Mouse (Mus musculus): ENCODE results near the gene Irx5. TPM values are rescaled to one million over a fixed set of nuclear protein-coding genes. Genes with fewer than 3 reads are reported as not detected.

The Irx5 gene
- under 1 TPM; 0.18 to 0.32 TPM for total RNA-seq (2021)
- long read RNA-seq, result 0 reads

- peak; percentile 24 to 26 for DNase-seq (ENCODE audit: low spot score in 2 of 2)
These were observed at the start of gene Irx5 for GRCm38 (mm10) chr8:92357398-92357981. Gene Irx5, plus strand, starts transcription at chr8:92357625.

- no peak for DNase-seq (ENCODE audit: low spot score in 2 of 2)
These were observed 45.2 kb upstream of the Irx5 start for GRCm38 (mm10) chr8:92312178-92312577.

DNA sequence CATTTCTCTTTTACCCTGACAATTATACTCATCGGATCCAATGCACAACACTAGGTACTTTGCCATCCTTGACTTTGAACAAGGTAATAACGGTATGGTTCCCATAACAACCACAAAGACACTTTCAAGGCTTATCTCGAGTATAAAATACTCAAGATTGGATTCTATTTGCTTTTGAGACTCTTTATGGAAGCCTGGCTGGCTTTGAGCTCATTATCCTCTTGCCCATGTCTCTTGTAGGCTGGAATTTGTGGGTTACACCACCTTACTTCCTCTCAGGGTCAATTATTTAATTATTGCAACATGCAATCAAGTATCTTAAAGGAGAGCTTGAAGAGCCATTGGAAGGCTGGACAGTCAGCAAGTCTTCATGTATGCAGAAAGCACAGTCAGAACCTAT lies 43.7 kb upstream of the Irx5 start:
- DNase-seq (ENCODE audit: low spot score in 2 of 2), result no peak

- DNase-seq (ENCODE audit: low spot score in 2 of 2), result no peak
These were observed 33.7 kb upstream of the Irx5 start for GRCm38 (mm10) chr8:92323751-92324150.

- no peak for DNase-seq (ENCODE audit: low spot score in 2 of 2)
These were observed 30.2 kb upstream of the Irx5 start for GRCm38 (mm10) chr8:92327176-92327575.

GRCm38 (mm10) chr8:92329273-92329672 lies 28.2 kb upstream of the Irx5 start:
- no peak for DNase-seq (ENCODE audit: low spot score in 2 of 2)

DNA sequence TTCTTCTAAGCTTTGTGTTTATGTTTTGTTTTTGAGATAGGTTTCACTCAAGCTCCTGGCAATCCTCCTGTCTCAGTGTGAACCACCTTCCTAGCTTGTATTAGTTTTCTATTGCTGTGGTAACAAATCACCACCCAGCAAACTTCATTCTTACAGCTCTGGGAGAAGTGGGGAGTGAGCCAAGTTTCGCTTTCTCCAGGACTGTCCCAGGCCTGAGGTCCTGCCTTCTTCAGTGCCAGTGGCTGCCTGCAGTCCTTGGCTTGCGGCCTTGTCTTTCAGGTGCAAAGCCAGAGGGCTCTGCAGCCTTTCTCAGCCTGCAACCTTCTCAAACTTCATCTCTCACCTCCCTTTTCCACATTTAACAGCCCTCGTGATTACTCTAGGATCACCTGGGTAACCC lies 25.6 kb upstream of the Irx5 start:
- no peak for DNase-seq (ENCODE audit: low spot score in 2 of 2)

DNA sequence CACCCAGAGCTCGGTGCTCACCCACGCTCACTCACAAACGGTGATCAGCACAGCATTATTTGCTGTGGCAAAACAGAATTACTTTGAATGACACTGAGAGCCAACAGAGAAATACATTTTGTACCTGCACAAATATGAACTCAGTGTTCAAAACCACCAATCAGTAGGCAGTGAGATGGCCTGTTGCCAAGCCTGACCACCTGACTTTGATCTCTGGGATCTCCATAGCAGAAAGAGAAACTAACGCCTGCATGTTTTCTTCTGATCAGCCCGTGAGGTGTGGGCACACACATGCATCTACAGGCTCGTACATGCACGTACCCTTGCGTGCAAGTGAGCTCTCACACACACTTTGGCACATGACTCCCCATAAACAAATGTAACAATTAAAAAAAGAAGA lies 24.0 kb upstream of the Irx5 start:
- DNase-seq (ENCODE audit: low spot score in 2 of 2), result no peak

- DNase-seq (ENCODE audit: low spot score in 2 of 2), result no peak
These were observed 22.3 kb upstream of the Irx5 start for GRCm38 (mm10) chr8:92335079-92335478.

GRCm38 (mm10) chr8:92336041-92336440 lies 21.4 kb upstream of the Irx5 start:
- no peak for DNase-seq (ENCODE audit: low spot score in 2 of 2)

- no peak for DNase-seq (ENCODE audit: low spot score in 2 of 2)
These were observed 13.9 kb upstream of the Irx5 start for GRCm38 (mm10) chr8:92343544-92343943.

- no peak for DNase-seq (ENCODE audit: low spot score in 2 of 2)
These were observed 7.4 kb upstream of the Irx5 start for GRCm38 (mm10) chr8:92349898-92350486.

DNA sequence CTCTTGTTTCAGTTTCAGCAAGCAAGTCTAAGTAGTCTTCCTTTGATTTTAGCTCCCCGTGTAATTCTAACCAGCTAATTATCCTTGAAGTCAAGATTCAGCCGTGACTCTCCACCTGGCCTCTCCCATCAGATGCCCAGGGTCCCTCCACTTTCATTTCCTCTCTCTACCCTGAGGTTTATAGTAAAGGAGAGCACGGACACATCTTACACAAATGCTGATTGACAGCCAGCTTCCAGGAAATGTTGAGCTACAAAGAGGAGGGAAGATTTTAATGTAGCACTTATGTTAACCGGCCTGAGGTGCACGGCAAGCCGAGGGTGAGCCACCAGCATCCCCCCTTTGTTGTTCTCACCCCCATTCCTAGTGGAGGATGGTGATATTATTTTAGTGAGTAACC lies 4.0 kb upstream of the Irx5 start:
- no peak for DNase-seq (ENCODE audit: low spot score in 2 of 2)

GRCm38 (mm10) chr8:92354536-92355482 lies 2.6 kb upstream of the Irx5 start:
- no peak for DNase-seq (ENCODE audit: low spot score in 2 of 2)

GRCm38 (mm10) chr8:92355701-92356612 lies 1.5 kb upstream of the Irx5 start:
- DNase-seq (ENCODE audit: low spot score in 2 of 2), result peak; percentile 96 to 97

DNA sequence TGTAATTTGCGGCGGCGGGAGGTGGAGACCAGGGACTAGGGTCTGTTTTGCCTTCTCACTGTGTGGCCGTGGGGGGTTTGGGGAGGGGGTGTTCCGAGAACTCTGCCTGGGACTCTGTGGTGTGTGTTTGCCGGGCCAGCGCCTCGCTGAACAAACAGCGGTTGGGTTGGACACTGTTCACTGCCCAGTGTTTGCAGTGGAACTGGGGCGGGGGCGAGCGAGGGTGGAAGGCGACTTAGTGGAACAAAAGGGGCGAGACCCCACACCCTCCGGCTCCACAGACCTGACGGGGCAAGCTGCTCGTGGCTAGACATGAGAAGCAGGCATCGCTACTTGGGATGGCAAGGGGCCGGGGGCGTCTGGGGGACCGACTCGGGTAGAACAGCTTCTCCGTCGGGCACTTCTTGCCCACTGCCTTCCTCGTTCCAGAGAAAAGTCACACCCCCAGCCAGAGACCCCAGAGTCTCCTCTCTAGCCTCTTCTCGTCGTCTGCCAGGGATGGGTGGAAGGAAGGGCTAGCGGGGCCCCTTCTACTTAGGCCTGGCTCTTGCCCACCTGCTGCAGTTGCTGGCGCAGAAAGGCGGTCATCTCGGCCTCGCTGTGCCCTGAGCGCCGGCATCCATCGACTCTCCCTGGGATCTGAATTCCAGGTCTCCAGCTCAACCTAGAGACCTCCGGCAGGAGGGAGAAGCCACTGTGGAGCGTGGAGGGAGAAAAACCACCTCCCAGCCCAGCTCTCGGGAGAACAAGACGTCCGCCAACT lies 631 bp upstream of the Irx5 start:
- peak in 1 of 2 experiments; percentile 17 for DNase-seq (ENCODE audit: low spot score in 2 of 2)

DNA sequence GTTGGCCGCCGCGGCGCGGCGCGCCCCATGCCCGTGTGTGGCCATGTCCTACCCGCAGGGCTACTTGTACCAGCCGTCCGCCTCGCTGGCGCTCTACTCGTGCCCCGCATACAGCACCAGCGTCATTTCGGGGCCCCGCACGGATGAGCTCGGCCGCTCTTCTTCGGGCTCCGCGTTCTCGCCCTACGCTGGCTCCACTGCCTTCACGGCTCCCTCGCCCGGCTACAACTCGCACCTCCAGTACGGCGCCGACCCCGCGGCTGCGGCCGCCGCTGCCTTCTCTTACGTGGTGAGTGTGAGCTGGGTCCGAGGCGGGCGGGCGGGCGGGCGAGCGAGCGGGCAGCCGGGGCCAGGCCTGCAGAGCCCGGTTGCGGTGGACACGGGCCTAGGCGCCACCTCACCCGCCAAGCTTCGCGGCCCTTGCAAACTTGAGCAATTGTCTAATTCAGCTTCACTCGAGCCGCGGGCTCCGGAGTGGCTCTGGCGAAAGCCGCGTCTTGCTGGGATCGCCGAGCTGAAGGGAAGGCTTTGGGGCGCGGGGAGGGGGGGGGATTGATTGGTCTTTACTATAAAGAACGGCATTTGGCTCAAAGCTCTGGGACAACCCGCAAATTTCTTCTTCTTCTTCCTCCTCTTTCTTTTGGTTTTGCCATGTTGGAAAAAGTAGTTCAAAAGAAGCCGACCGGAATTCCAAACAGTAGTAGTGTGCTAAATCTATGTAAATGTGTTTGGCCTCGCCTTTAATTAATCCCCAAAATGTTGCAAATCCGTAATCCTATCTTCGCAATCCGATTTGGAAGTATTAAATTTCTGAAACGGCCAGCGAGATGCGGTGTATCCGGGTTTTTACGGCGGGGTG lies 945 bp downstream of the Irx5 start:
- DNase-seq (ENCODE audit: low spot score in 2 of 2), result peak; percentile 18 to 32

GRCm38 (mm10) chr8:92359000-92359832 lies 1.8 kb downstream of the Irx5 start:
- peak in 1 of 2 experiments; percentile 21 for DNase-seq (ENCODE audit: low spot score in 2 of 2)

DNA sequence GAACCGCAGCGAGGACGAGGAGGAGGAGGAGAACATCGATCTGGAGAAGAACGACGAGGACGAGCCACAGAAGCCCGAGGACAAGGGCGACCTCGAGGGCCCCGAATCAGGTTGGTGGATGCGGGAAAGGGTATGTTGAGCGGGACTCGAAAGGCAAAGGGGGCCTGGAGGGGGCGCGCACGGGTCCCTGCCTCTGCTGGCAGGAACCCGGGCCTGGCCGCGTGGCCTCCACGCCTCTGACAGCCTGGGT lies 2.3 kb downstream of the Irx5 start:
- peak; percentile 14 to 25 for DNase-seq (ENCODE audit: low spot score in 2 of 2)

Data from layer of hippocampus, postnatal 10 days (tissue).